Mouse (Mus musculus) limb, embryonic 10.5 days (tissue): ENCODE measurements at regions not wholly inside any gene's neighbourhood (a gene's known extent, or its start where the extent isn't known, plus 50 kb on each side); places are given as distances from the start of the nearest gene placed in this dataset.
A peak's percentile ranks its signal among the peaks of the same experiment; 100 is the strongest.

Experiments used
- DNase-seq: peaks from one replicate; pipeline ENCODE4 v3.0.0-alpha.2; 2017; ENCODE audit warnings: low spot score
- H3K27ac ChIP-seq: fragments of 300-500 bp; sonication (generic); 2 replicates; pipeline ENCODE4 v1.5.1; 2016; ENCODE audit warnings: mild to moderate bottlenecking
- H3K27me3 ChIP-seq: fragments of 300-500 bp; sonication (generic); 2 replicates; pipeline ENCODE4 v1.6.1; 2016; ENCODE audit warnings: low read depth, mild to moderate bottlenecking; ENCODE audit not compliant: poor library complexity, severe bottlenecking
- H3K36me3 ChIP-seq: fragments of 300-500 bp; sonication (generic); 2 replicates; pipeline ENCODE4 v1.6.1; 2016; ENCODE audit warnings: mild to moderate bottlenecking, moderate library complexity
- H3K4me1 ChIP-seq: fragments of 300-500 bp; sonication (generic); 2 replicates; pipeline ENCODE4 v1.6.1; 2016
- H3K4me3 ChIP-seq: fragments of 300-500 bp; sonication (generic); 2 replicates; pipeline ENCODE4 v1.5.1; 2016; ENCODE audit warnings: mild to moderate bottlenecking, moderate library complexity
- H3K9me3 ChIP-seq: fragments of 300-500 bp; sonication (generic); replicated peaks from 2 replicates; pipeline ENCODE4 v1.6.1; 2016; ENCODE audit warnings: mild to moderate bottlenecking
- WGBS: fragments of 180-500 bp; shearing (Covaris S2); methylation state at CpG from one replicate; pipeline ENCODE4 v1.1.7; 2016; 5-methylcytosine and 5-hydroxymethylcytosine counted together

- WGBS, result 32% methylated on average over 6 of the region's 6 CpGs
- peak overlapping the region; percentile 42; the same call in 1 of the 2 replicates for H3K27ac ChIP-seq
- no peaks in the 10 kb centered on the region for H3K36me3 ChIP-seq
- no peaks in the 10 kb centered on the region for H3K9me3 ChIP-seq
- peaks cover 41% of the 10 kb centered on the region for H3K4me1 ChIP-seq
- DNase-seq, result no peak
- no peak overlapping the region for H3K4me3 ChIP-seq
- H3K27me3 ChIP-seq, result 0 out of 2 replicates have a peak, but pooled peaks cover 12% of the 10 kb centered on the region
Measured at GRCm38 (mm10) chr1:185834171-185834570, 282.9 kb downstream of the Lyplal1 start.

- 0 out of 2 replicates have a peak, but pooled peaks cover 5% of the 10 kb centered on the region for H3K27me3 ChIP-seq
- peak overlapping the region; percentile 59 for H3K27ac ChIP-seq
- H3K9me3 ChIP-seq, result no peaks in the 10 kb centered on the region
- DNase-seq, result no peak
- H3K36me3 ChIP-seq, result no peaks in the 10 kb centered on the region
- 41% methylated on average over 13 of the region's 13 CpGs for WGBS
- H3K4me1 ChIP-seq, result peaks cover 35% of the 10 kb centered on the region
- no peak overlapping the region for H3K4me3 ChIP-seq
Measured at GRCm38 (mm10) chr1:185836632-185837281, 280.4 kb downstream of the Lyplal1 start.

- Histone ChIP-seq H3K27me3 (no peaks in the 10 kb centered on the region), H3K4me3 (no peak overlapping the region), H3K9me3 (no peaks in the 10 kb centered on the region), H3K4me1 (no peaks in the 10 kb centered on the region), H3K36me3 (no peaks in the 10 kb centered on the region), H3K27ac (no peak overlapping the region)
- 91% methylated on average over 12 of the region's 12 CpGs for WGBS
- no peak for DNase-seq
Measured at GRCm38 (mm10) chr1:185842481-185842880, 274.6 kb downstream of the Lyplal1 start.

DNA sequence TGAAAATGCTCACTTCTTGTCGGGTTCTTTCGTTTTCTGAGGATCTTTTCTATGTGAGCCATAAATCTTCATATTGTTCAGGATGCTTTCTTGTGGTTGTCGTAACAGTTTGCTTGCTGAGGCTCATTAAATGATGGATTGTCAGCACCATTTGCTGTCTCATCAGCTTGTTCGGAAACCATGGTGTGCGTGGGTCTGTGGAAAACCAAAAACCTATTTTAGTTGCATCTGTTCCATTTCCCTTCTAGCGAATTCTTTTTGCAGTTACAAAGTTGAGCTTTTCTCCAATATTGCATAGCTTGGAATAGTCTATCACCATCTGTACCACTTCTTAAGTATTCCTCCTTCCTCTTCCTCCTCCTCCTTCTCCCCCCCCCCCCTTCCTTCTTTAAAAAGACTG lies 269.9 kb downstream of the Lyplal1 start:
- 78% methylated on average over 6 of the region's 6 CpGs for WGBS
- DNase-seq, result no peak
- Histone ChIP-seq H3K4me3 (no peak overlapping the region), H3K36me3 (no peaks in the 10 kb centered on the region), H3K27me3 (no peaks in the 10 kb centered on the region), H3K4me1 (peaks cover 21% of the 10 kb centered on the region), H3K9me3 (no peaks in the 10 kb centered on the region), H3K27ac (no peak overlapping the region)

GRCm38 (mm10) chr1:185850590-185850989 lies 266.5 kb downstream of the Lyplal1 start:
- Histone ChIP-seq H3K36me3 (no peaks in the 10 kb centered on the region), H3K27ac (no peak overlapping the region), H3K27me3 (no peaks in the 10 kb centered on the region), H3K9me3 (no peaks in the 10 kb centered on the region), H3K4me3 (no peak overlapping the region), H3K4me1 (peaks cover 22% of the 10 kb centered on the region)
- no peak for DNase-seq

DNA sequence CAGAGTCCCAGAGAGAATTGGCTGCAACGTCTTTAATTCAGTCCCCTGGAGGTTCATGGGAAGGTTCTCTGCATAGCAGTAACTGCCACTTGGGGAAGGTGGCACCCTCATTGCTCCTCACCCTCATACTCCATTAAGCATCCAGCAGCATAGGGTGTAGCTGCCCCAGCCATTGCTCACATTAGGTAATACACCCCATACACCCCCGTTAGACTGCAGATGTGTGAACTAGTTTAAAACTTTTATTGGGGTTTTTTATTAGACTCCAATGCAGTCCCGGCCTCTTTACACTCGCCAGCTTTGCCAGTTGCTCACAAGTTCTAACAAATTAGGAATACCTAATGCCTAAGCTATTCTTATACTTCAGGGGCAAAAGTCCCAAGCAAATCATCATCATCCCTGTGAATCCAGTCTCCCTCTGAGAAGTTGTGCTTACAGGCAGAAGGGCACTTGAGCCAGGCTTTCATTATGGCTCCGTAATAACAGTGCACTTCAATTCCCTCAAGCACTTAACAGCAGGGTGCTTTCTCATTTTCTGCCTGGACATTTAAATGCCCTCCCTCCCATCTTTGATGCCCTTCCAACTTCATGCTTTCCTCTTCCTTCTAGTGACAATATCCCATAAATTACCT lies 265.7 kb downstream of the Lyplal1 start:
- Histone ChIP-seq H3K36me3 (no peaks in the 10 kb centered on the region), H3K27me3 (no peaks in the 10 kb centered on the region), H3K4me1 (peaks cover 22% of the 10 kb centered on the region), H3K4me3 (no peak overlapping the region), H3K27ac (no peak overlapping the region; the same call in 1 of the 2 replicates), H3K9me3 (no peaks in the 10 kb centered on the region)
- 50% methylated on average over 5 of the region's 5 CpGs for WGBS
- no peak for DNase-seq

DNA sequence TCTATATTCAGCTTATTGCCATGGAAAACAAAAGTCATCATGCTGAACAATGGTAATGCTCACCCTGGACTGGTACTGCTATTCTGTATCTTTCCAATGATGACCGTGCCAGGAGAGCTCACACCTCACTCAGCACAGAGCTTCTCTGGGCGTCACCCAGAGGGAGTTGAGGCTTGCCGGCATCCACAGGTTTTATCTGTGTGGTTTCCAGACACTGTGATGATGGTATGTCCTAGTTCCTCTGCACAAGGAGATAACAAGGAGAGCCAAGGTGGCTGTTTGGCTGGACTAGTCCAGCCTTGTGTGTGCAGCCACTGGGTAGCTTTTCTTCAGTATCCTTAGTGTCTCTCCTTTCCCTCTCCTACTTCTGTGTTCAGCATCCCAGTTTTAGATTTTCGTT lies 255.4 kb downstream of the Lyplal1 start:
- 86% methylated on average over 4 of the region's 4 CpGs for WGBS
- no peaks in the 10 kb centered on the region for H3K27me3 ChIP-seq
- H3K9me3 ChIP-seq, result no peaks in the 10 kb centered on the region
- H3K4me1 ChIP-seq, result peaks cover 4% of the 10 kb centered on the region; the same call in 1 of the 2 replicates
- no peak for DNase-seq
- no peak overlapping the region for H3K4me3 ChIP-seq
- H3K27ac ChIP-seq, result no peak overlapping the region
- H3K36me3 ChIP-seq, result no peaks in the 10 kb centered on the region

DNA sequence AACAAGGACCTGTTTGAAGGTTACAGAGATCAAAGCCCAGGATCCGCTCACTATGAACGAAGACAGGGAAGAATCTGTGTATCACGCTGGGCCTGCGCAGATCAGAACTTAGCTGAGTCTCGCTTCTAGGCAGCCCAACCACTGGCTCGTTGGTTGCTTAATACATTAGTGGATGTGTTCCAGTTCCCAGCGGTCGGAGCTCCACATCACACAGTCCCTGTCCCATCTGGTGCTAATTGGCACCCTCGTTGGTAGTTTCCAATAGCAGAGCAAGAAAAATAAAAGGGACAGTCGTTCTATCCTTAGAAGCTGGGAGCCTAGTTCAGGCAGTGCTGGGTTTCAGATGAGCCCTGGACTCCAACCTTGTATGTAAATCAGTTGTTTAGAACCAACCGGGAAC lies 251.2 kb downstream of the Lyplal1 start:
- Histone ChIP-seq H3K4me1 (peaks cover 10% of the 10 kb centered on the region), H3K27me3 (no peaks in the 10 kb centered on the region), H3K36me3 (no peaks in the 10 kb centered on the region), H3K27ac (no peak overlapping the region), H3K4me3 (no peak overlapping the region), H3K9me3 (no peaks in the 10 kb centered on the region)
- 77% methylated on average over 11 of the region's 11 CpGs for WGBS
- DNase-seq, result no peak

GRCm38 (mm10) chr1:185866612-185867011 lies 250.5 kb downstream of the Lyplal1 start:
- no peak overlapping the region for H3K27ac ChIP-seq
- H3K4me3 ChIP-seq, result no peak overlapping the region
- no peaks in the 10 kb centered on the region for H3K27me3 ChIP-seq
- H3K4me1 ChIP-seq, result peaks cover 10% of the 10 kb centered on the region
- no peak for DNase-seq
- H3K9me3 ChIP-seq, result no peaks in the 10 kb centered on the region
- H3K36me3 ChIP-seq, result no peaks in the 10 kb centered on the region
- WGBS, result 90% methylated on average over 6 of the region's 6 CpGs

- Histone ChIP-seq H3K4me1 (peaks cover 10% of the 10 kb centered on the region), H3K27me3 (no peaks in the 10 kb centered on the region), H3K27ac (no peak overlapping the region), H3K36me3 (no peaks in the 10 kb centered on the region), H3K4me3 (no peak overlapping the region), H3K9me3 (no peaks in the 10 kb centered on the region)
- WGBS, result 95% methylated on average over 4 of the region's 4 CpGs
- DNase-seq, result no peak
Measured at GRCm38 (mm10) chr1:185867018-185867417, 250.1 kb downstream of the Lyplal1 start.

- DNase-seq, result peak; percentile 33
- no peaks in the 10 kb centered on the region for H3K36me3 ChIP-seq
- whole genome bisulfite sequencing, result 61% methylated on average over 4 of the region's 4 CpGs
Measured at GRCm38 (mm10) chr1:185868721-185869120, 248.4 kb downstream of the Lyplal1 start.

GRCm38 (mm10) chr1:185887031-185887430 lies 230.1 kb downstream of the Lyplal1 start:
- Histone ChIP-seq H3K4me3 (no peak overlapping the region), H3K9me3 (no peaks in the 10 kb centered on the region), H3K27ac (no peak overlapping the region), H3K36me3 (no peaks in the 10 kb centered on the region), H3K4me1 (no peaks in the 10 kb centered on the region), H3K27me3 (no peaks in the 10 kb centered on the region)
- no peak for DNase-seq
- 84% methylated on average over 1 of the region's 1 CpGs for WGBS

More at GRCm38 (mm10) chr1:185868721-185869120, 248.4 kb downstream of the Lyplal1 start:
- Histone ChIP-seq H3K9me3 (no peaks in the 10 kb centered on the region), H3K4me1 (peaks cover 10% of the 10 kb centered on the region), H3K27ac (0 out of 2 replicates have a peak overlapping the region, but pooled peaks have one; percentile 46), H3K4me3 (no peak overlapping the region), H3K27me3 (no peaks in the 10 kb centered on the region)

DNA sequence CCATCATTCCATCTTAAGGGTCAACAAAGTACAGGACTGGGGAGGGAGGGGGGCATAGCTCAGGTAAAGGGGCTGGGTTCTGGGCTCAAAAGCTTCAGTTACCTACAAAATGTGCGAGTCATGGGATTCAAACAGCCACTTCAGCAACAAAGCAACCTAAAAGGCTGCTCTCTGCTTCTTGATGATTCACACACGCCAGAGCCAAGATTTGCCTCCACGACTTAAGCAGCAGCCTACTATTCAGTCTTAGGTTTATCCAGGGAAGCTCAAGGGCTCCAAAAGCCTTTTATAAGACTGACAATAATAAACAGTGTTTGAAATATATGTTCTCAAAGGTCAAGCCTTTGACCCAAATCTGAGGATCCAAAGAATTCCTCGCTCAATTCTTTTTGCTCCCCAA lies 225.3 kb downstream of the Lyplal1 start:
- no peaks in the 10 kb centered on the region for H3K27me3 ChIP-seq
- DNase-seq, result no peak
- H3K36me3 ChIP-seq, result no peaks in the 10 kb centered on the region
- no peak overlapping the region for H3K4me3 ChIP-seq
- H3K27ac ChIP-seq, result no peak overlapping the region
- WGBS, result 81% methylated on average over 4 of the region's 4 CpGs
- H3K4me1 ChIP-seq, result no peaks in the 10 kb centered on the region
- no peaks in the 10 kb centered on the region for H3K9me3 ChIP-seq
